Mouse (Mus musculus) C2C12 (cell line): Measurements from ENCODE around the gene Ptgfrn.

Source experiments
- CEBPB ChIP-seq: IDR thresholded peaks from one replicate; pipeline ENCODE4 v1.6.1; 2011; ENCODE audit warnings: low read depth, mild to moderate bottlenecking, control low read depth, moderate library complexity
- CTCF ChIP-seq: IDR thresholded peaks from one replicate; pipeline ENCODE4 v1.5.1; 2011; ENCODE audit not compliant: control insufficient read depth, insufficient read depth, insufficient read length
- FOSL1 ChIP-seq: IDR thresholded peaks from one replicate; pipeline ENCODE4 v1.8.0; 2011; ENCODE audit warnings: mild to moderate bottlenecking, low read length; ENCODE audit not compliant: poor library complexity, insufficient read depth, severe bottlenecking
- MYOD1 ChIP-seq: IDR thresholded peaks from one replicate; pipeline ENCODE4 v1.6.1; 2011; ENCODE audit warnings: low read depth; ENCODE audit not compliant: control insufficient read depth, insufficient read length
- MYOG ChIP-seq: IDR thresholded peaks from one replicate; pipeline ENCODE4 v1.6.1; 2011; ENCODE audit not compliant: control insufficient read depth, insufficient read length; ENCODE audit errors: extremely low read depth
- USF1 ChIP-seq: IDR thresholded peaks from one replicate; pipeline ENCODE4 v1.6.1; 2011; ENCODE audit warnings: low read depth, mild to moderate bottlenecking, control low read depth, moderate library complexity

- no peak for TF ChIP-seq USF1
- no peak for TF ChIP-seq CTCF
- TF ChIP-seq FOSL1, result no peak
- TF ChIP-seq MYOD1, result no peak
- no peak for TF ChIP-seq MYOG
- TF ChIP-seq CEBPB, result no peak
Observed at GRCm38 (mm10) chr3:101030630-101031029, 79.4 kb downstream of the Ptgfrn start.
